Mouse (Mus musculus) ES-Bruce4 (cell line): ENCODE results near the gene Il1rl1. TPM values are rescaled to one million over a fixed set of nuclear protein-coding genes. Genes with fewer than 3 reads are reported as not detected.

Source experiments
- H3K27ac ChIP-seq: 2 replicates; pipeline ENCODE4 v1.5.1; 2012; ENCODE audit warnings: low read length, inconsistent platforms; ENCODE audit not compliant: insufficient read depth
- H3K27me3 ChIP-seq: 2 replicates; pipeline ENCODE4 v1.6.1; 2012; ENCODE audit warnings: mild to moderate bottlenecking, low read length, inconsistent platforms; ENCODE audit not compliant: control insufficient read depth, poor library complexity, insufficient read depth, severe bottlenecking
- H3K36me3 ChIP-seq: 2 replicates; pipeline ENCODE4 v1.6.1; 2012; ENCODE audit warnings: inconsistent platforms, mild to moderate bottlenecking, low read length, moderate library complexity; ENCODE audit not compliant: control insufficient read depth, poor library complexity, insufficient read depth, severe bottlenecking
- H3K4me1 ChIP-seq: one replicate; pipeline ENCODE4 v1.8.1; 2011; ENCODE audit warnings: low read length; ENCODE audit not compliant: control insufficient read depth, insufficient read depth
- H3K4me3 ChIP-seq: 2 replicates; pipeline ENCODE4 v1.5.1; 2011; ENCODE audit warnings: low read depth, mild to moderate bottlenecking, low read length
- H3K9ac ChIP-seq: 2 replicates; pipeline ENCODE4 v1.6.1; 2012; ENCODE audit warnings: low read depth, mild to moderate bottlenecking, inconsistent platforms; ENCODE audit not compliant: poor library complexity, severe bottlenecking
- H3K9me3 ChIP-seq: replicated peaks from 2 replicates; pipeline ENCODE4 v1.6.1; 2012; ENCODE audit warnings: mild to moderate bottlenecking, low read length, inconsistent platforms; ENCODE audit not compliant: control insufficient read depth, poor library complexity, insufficient read depth, severe bottlenecking
- CTCF ChIP-seq: IDR thresholded peaks from one replicate; pipeline ENCODE4 v1.8.1; 2011; ENCODE audit warnings: low read depth, low read length
- EP300 ChIP-seq: IDR thresholded peaks from 2 replicates; pipeline ENCODE4 v1.6.1; 2011; ENCODE audit warnings: low read depth, low read length; ENCODE audit not compliant: insufficient read depth
- POLR2A ChIP-seq: IDR thresholded peaks from one replicate; pipeline ENCODE4 v1.8.1; 2011; ENCODE audit warnings: low read length; ENCODE audit not compliant: insufficient read depth
- polyA plus RNA-seq: library from polyadenylated mRNA; stranded (reverse); fragments of >200 nt; gene quantifications from 2 replicates; pipeline ENCODE4 v1.2.4, GENCODE M21; 2011; ENCODE audit warnings: low read depth; ENCODE audit not compliant: missing spikeins, insufficient read depth, insufficient read length

Il1rl1 gene
- polyA plus RNA-seq, 1 experiment, result 0.18 TPM

- TF ChIP-seq EP300, result no peak
- TF ChIP-seq POLR2A, result no peak
- no peak for TF ChIP-seq CTCF
Measured at GRCm38 (mm10) chr1:40414276-40414675, 15.1 kb upstream of the Il1rl1 start.

GRCm38 (mm10) chr1:40414863-40415656 is 14.3 kb upstream of the Il1rl1 start:
- no peak for TF ChIP-seq POLR2A
- TF ChIP-seq CTCF, result no peak
- no peak for TF ChIP-seq EP300

More at GRCm38 (mm10) chr1:40414276-40414675, 15.1 kb upstream of the Il1rl1 start:
- H3K4me3 ChIP-seq, result no peak overlapping the region
- no peak overlapping the region for H3K27ac ChIP-seq
- H3K36me3 ChIP-seq, result no peaks in the 10 kb centered on the region
- no peaks in the 10 kb centered on the region for H3K27me3 ChIP-seq
- no peaks in the 10 kb centered on the region for H3K4me1 ChIP-seq
- no peaks in the 10 kb centered on the region for H3K9me3 ChIP-seq
- no peak overlapping the region for H3K9ac ChIP-seq

GRCm38 (mm10) chr1:40417034-40417433 is 12.3 kb upstream of the Il1rl1 start:
- Histone ChIP-seq H3K27me3 (no peaks in the 10 kb centered on the region; the same call in 1 of the 2 replicates), H3K4me1 (no peaks in the 10 kb centered on the region), H3K27ac (no peak overlapping the region), H3K4me3 (no peak overlapping the region), H3K9ac (no peak overlapping the region), H3K36me3 (no peaks in the 10 kb centered on the region), H3K9me3 (no peaks in the 10 kb centered on the region)
- TF ChIP-seq CTCF, result no peak
- no peak for TF ChIP-seq POLR2A

More at GRCm38 (mm10) chr1:40414863-40415656, 14.3 kb upstream of the Il1rl1 start:
- no peaks in the 10 kb centered on the region for H3K36me3 ChIP-seq
- no peaks in the 10 kb centered on the region for H3K4me1 ChIP-seq
- no peaks in the 10 kb centered on the region for H3K27me3 ChIP-seq
- H3K9ac ChIP-seq, result no peak overlapping the region
- H3K4me3 ChIP-seq, result no peak overlapping the region
- H3K9me3 ChIP-seq, result no peaks in the 10 kb centered on the region
- H3K27ac ChIP-seq, result no peak overlapping the region

GRCm38 (mm10) chr1:40418512-40418911 is 10.9 kb upstream of the Il1rl1 start:
- H3K4me1 ChIP-seq, result no peaks in the 10 kb centered on the region
- TF ChIP-seq CTCF (no peak), POLR2A (no peak), EP300 (no peak)
- no peak overlapping the region for H3K4me3 ChIP-seq
- no peaks in the 10 kb centered on the region for H3K36me3 ChIP-seq
- H3K27ac ChIP-seq, result no peak overlapping the region
- H3K27me3 ChIP-seq, result no peaks in the 10 kb centered on the region; the same call in 1 of the 2 replicates
- H3K9me3 ChIP-seq, result no peaks in the 10 kb centered on the region
- H3K9ac ChIP-seq, result no peak overlapping the region

- Histone ChIP-seq H3K9ac (no peak overlapping the region), H3K27me3 (no peaks in the 10 kb centered on the region; the same call in 1 of the 2 replicates), H3K4me3 (no peak overlapping the region), H3K4me1 (no peaks in the 10 kb centered on the region), H3K9me3 (no peaks in the 10 kb centered on the region), H3K27ac (no peak overlapping the region), H3K36me3 (no peaks in the 10 kb centered on the region)
- TF ChIP-seq POLR2A (no peak), CTCF (no peak), EP300 (no peak)
Measured at GRCm38 (mm10) chr1:40423892-40424291, 5.5 kb upstream of the Il1rl1 start.

- no peaks in the 10 kb centered on the region for H3K9me3 ChIP-seq
Measured at GRCm38 (mm10) chr1:40427270-40427669, 2.1 kb upstream of the Il1rl1 start.

More at GRCm38 (mm10) chr1:40427270-40427669, 2.1 kb upstream of the Il1rl1 start:
- Histone ChIP-seq H3K4me1 (no peaks in the 10 kb centered on the region), H3K27ac (no peak overlapping the region), H3K36me3 (no peaks in the 10 kb centered on the region), H3K27me3 (no peaks in the 10 kb centered on the region), H3K4me3 (no peak overlapping the region), H3K9ac (no peak overlapping the region)
- no peak for TF ChIP-seq CTCF
- no peak for TF ChIP-seq EP300
- no peak for TF ChIP-seq POLR2A
